In genomic region chr13:115182211-115182870, GRCm38 (mm10) we compare ENCODE assay signal across 10 mouse cellular contexts.
"Had no signal": no experiment of that assay in that cellular context is flagged by ENCODE, and none has a peak within 500 bp of the region (broad histone marks: within the 10 kb centered on the region; RNA-seq: fewer than 3 reads in every experiment).

No protein-coding gene starts in this region.

- H3K27ac ChIP-seq: intestine, embryonic 15.5 days; liver, embryonic 13.5 days had no signal

- H3K27me3 ChIP-seq: intestine, embryonic 15.5 days; liver, embryonic 13.5 days had no signal

- H3K9ac ChIP-seq: intestine, embryonic 15.5 days; liver, embryonic 13.5 days had no signal

- H3K9me3 ChIP-seq: intestine, embryonic 15.5 days; liver, embryonic 13.5 days had no signal

- H3K36me3 ChIP-seq: intestine, embryonic 15.5 days; liver, embryonic 13.5 days had no signal

- H3K4me2 ChIP-seq: intestine, embryonic 15.5 days; liver, embryonic 13.5 days; midbrain, embryonic 11.5 days had no signal

- ATAC-seq: intestine, embryonic 15.5 days had no signal

- H3K4me3 ChIP-seq: intestine, embryonic 15.5 days; liver, embryonic 13.5 days had no signal

- DNase-seq: left cerebral cortex, postnatal 4 days; liver, embryonic 13.5 days; lung, adult 2 months; lung, postnatal 14 days; lung, postnatal 4 days; midbrain, embryonic 14.5 days; thymus, adult 2 months; thymus, postnatal 25 days had no signal

- H3K4me1 ChIP-seq: intestine, embryonic 15.5 days; liver, embryonic 13.5 days had no signal
